Mouse (Mus musculus): ENCODE measurements at regions not wholly inside any gene's neighbourhood (a gene's known extent, or its start where the extent isn't known, plus 50 kb on each side); places are given as distances from the start of the nearest gene placed in this dataset.

DNA sequence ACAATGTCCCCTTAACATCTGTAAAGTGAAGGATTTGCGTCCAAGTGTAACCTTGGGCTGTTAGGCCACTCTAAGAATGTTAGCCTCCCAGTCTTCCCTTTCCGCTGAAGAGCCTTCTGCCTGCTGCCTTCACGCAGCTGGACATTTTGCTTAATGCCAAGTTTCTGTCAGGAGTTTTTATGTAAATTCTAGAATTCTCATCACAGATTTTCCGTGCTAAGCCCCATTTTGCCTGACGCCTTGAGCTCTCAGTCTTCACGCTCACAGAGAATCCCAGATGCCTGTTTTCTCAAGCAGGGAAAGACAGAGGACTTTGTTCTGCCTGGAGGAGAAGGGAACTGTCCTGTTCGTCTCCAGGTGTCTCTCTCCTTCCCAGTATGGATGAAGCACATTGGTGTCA is 593.8 kb upstream of the Map3k7 start:
- no peak for TF ChIP-seq CTCF (IDR thresholded peaks at IDR 0.05; ENCODE audit: low read depth, low read length)
- no peak for TF ChIP-seq GATA2 (IDR thresholded peaks at IDR 0.05; ENCODE audit: borderline replicate concordance, low read depth, low read length)
